Mouse (Mus musculus) cerebellum, adult (tissue): Measurements from ENCODE around the gene Zfhx3.

ENCODE experiments used
- ATAC-seq: cut with Nextera tagmentation; 2 replicates; pipeline ENCODE4 v1.9.2; 2017; ENCODE audit warnings: mild to moderate bottlenecking, moderate library complexity, mixed read lengths; ENCODE audit not compliant: insufficient number of reproducible peaks, low FRiP score, low TSS enrichment

Zfhx3 gene

DNA sequence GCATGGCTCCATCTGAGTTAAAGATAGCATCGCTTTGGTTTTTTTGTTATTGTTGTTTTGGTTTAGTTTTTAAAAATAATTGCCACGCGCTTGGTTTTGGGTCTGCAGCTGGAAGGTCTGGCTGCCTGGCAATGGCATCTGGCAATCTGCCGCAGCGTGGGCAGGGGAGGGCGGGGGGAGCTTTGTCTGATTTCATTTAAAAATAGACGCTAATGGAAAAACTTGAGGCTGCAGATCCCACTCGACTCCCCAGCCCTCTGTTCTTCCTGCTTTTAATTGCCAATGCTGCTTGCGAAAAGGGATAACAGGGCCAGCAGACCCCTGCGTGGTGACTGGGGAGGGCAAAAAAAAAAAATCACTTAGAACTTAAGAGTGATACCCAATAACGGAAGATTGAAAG lies 69.1 kb downstream of the Zfhx3 start:
- ATAC-seq: no peak

GRCm38 (mm10) chr8:108017727-108018126 lies 75.3 kb downstream of the Zfhx3 start:
- ATAC-seq: no peak

DNA sequence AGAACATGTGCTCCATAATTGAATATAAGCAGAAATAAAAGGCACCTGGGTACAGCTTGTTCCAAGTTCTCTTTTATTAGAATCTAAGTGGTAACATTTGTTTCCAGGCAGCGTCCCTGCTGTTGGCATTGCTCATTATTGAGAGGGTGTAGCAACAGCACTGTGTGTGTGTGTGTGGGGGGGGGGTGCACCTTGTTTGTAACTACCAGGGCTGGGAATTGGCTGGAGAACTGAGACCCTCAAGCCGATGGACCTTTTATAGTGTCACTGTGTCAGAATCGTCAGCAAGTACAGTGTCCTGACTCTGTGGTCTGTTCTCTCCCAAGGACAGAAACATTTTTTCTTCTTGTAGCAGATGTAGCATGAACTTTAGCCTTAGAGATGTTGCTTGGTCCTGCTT lies 77.2 kb downstream of the Zfhx3 start:
- ATAC-seq: no peak

DNA sequence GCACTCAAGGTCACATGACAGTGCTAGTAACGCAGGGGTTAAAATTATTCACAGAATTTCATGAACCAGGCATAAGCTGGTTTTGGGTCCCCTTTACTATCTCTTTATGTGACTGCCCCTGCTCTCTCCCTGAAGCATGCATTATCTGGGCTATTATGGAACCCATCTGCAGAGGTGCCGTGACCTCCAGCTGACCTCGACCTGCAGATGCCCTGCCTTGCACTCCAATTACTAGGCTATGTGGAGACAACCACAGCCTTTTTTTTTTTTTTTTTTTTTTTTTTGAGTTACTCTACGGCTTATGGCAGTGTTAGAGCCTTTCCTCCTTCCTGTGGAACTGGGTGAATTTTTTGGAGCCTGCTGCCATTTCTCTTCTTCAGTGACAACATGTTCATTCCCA lies 80.0 kb downstream of the Zfhx3 start:
- no peak for ATAC-seq

DNA sequence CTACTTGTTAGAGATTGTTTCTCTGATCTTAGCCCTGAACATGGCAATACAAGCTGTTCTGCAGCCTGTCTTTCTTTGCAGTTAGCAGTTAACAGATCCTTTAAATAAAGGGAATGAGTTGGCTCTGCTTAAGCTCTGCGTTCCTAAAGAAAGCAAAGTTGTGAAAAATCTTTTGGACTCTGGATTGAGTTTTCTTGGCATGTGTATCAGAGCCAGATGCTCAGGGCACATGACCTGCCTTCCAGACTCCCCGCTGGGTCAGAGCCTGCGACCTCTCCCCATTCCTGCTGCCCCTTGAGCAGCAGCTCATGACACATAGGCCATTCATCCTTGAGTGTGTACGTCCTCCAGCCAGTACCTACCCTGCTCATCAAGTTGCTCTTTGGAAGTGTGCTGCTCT lies 81.9 kb downstream of the Zfhx3 start:
- ATAC-seq: no peak

GRCm38 (mm10) chr8:108025249-108025648 lies 82.8 kb downstream of the Zfhx3 start:
- no peak for ATAC-seq

DNA sequence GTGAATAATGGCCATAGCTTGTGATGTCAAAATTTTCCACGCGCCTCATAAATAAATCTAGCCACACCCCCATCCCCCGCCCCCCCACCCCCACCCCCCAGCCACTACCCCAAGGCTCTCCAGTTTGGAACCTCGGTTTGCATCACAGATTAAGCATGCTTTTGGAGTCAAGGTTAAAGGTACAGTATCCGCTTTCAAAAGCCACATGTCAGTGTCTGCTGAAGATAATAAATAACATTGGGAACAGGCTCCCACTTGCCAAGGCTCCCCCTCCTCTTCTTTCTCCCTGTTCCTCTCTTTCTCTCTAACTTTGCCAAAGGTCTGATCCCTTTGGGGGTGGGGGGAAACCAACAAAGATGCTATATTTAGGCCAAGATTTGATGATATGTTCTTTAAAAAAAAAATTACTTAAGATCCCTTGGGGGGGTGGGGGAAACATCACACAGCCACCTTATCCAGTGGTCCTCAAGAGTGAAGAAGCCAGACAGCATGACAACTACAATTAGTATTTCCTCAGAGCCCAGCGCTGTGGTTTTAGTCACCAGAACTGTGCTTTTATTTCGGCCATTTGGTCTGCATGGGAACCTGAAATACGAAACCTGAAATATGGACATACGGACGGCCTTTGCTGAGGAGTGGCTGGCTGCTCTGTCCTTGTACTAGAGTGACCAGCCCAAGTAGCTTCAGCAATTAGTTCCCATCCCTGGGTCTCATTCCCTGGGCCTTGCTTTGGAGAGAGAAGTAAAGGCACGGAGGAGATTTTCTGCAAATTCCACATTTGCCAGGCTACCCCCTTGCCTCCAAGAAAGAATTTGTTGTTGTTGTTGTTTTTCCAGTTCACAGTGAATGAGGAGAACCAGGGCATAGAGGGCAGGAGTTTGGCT lies 84.4 kb downstream of the Zfhx3 start:
- ATAC-seq: no peak

- no peak for ATAC-seq
Measured at GRCm38 (mm10) chr8:108027561-108028025, 85.1 kb downstream of the Zfhx3 start.

- no peak for ATAC-seq
Measured at GRCm38 (mm10) chr8:108028440-108028839, 86.0 kb downstream of the Zfhx3 start.

- no peak for ATAC-seq
Measured at GRCm38 (mm10) chr8:108031159-108031558, 88.7 kb downstream of the Zfhx3 start.

- ATAC-seq: no peak
Measured at GRCm38 (mm10) chr8:108034070-108034469, 91.6 kb downstream of the Zfhx3 start.

DNA sequence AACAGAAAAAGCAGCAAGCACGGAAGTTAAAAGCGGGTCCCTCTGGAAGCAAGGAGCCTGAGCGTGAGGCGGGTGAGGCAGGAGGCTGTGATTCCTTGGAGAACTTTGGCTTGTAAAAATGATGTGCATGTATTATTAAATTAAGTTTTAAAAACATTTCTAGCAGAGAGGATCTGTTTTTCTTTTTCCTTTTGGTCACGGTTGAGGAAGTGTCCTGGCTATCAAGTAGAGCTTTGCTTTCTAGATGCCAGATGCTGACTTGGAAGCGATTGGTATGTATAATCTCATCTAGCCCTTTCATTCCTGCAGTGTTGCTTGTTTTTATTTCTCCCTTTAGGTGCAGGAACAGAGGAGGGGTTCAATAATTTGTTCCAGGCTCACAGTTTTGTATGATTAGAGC lies 92.3 kb downstream of the Zfhx3 start:
- ATAC-seq: no peak

DNA sequence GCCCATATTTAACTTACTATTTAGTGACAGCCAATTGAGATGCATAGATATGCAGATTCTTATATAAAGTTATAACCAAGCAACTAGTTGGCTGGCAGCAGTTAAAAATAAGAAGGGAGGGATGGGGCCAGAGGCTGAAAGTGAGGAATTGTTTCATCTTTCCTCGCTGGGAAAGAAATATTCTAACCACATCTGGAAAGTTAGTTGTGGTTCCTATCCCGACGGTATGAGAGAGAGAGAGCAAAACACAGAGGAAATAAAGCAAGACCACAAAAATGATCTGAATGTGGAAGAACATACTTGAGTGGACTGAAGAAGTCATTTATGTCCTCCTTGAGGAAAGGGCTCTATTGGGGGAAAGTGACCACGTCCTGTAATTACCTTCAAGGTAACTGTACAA lies 101.2 kb downstream of the Zfhx3 start:
- ATAC-seq: no peak

DNA sequence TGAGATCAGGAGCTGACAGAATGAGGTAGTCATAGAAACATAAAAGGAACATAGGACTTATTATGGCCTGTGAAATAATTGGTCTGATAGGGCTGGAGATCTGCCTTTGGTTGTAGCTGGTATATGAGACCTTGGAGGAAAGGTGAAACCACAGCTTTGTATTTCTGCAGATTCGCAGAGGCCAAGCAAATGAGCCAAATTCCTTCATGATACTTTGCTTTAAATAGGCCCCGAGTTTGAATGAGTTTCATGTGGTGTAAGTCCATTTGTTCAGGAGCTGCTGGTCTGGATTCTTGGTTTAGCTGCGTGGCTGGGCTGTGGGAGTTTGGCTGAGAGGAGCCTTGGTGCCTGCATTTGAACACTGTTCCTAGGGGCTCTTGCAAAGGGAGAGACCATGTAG lies 101.7 kb downstream of the Zfhx3 start:
- no peak for ATAC-seq

GRCm38 (mm10) chr8:108056241-108056640 lies 113.8 kb downstream of the Zfhx3 start:
- no peak for ATAC-seq

DNA sequence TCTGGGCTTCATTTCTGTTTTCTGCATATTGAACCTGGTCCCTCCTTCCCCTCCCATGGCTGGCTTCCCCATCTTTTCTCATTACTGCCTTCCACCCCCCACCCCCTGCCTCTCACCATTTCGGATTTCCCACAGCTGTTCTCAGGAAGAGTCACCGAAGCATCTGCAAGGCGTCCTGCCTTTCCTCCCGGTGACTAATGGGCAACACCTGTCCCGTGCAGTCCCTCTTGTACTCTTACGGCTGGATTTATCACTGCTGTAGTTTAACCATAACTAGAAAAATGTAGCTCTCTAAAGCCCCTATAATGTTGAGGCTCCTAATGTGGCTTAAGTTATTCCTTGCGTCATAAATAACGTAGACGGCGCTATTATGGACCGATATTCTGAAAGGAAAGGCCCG lies 119.5 kb downstream of the Zfhx3 start:
- no peak for ATAC-seq

GRCm38 (mm10) chr8:108067111-108067510 lies 124.7 kb downstream of the Zfhx3 start:
- ATAC-seq: no peak

DNA sequence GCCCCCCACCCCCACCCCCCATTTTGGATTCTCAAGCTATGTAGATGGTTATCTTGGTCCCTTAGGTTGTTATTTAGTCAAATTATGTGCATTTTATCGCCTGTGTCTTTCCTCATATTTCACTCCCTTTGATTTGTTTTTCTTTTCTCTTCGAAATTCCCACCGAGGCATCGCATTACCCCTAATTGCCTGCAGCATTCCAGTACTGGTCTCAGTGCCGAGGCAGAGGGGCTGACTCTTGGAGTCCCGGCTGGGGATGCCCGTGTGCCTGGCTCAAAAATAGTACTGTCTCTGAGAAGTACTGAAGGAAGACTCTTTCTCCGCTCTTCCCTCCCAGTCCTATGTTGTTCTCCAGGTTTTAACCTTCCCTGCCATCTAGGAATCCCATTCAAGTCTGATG lies 125.8 kb downstream of the Zfhx3 start:
- ATAC-seq: no peak

- ATAC-seq: no peak
Measured at GRCm38 (mm10) chr8:108070438-108070837, 128.0 kb downstream of the Zfhx3 start.

GRCm38 (mm10) chr8:108072126-108072746 lies 129.8 kb downstream of the Zfhx3 start:
- no peak for ATAC-seq

DNA sequence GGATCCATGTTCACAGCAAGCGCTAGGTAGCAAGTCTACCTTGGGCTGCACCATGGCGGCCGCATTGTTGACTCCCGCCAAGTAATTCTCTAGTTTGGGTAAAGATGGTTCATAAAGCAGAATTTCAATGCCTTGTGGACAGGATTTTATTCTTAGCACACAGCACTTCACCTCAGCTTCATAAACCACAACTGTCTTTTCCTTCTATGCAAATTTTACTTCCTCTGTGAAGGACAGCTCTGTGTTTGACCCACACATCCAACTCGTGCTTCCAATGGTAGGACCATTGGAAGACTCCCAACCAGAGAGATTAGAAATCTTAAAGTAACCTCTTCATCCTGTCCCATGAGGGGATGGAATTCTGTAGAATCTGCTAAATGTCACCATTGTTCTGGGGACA lies 130.4 kb downstream of the Zfhx3 start:
- no peak for ATAC-seq

DNA sequence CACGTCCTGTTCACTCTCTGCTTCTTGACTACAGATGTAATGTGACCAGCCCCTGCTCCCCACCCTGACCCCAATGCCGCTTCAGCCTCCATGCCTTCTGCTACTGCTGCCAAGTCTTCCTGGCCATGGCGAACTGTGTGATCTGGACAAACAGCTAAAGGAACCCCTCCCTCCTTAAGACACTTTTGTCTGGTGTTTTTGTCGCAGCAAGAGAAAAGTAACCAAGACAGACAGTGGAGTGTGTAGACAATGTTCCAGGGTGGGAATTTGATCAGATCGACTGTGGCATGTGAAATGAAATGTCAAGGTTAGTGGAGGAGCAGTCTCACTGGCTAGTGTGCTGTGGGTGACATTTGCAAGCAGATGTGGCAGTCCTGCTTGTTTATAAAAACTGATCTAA lies 132.7 kb downstream of the Zfhx3 start:
- no peak for ATAC-seq
